Mouse (Mus musculus) cortical plate, adult 2 months (tissue): ENCODE results near the gene Aph1a.

Experiments
- CTCF ChIP-seq: fragments of 200-500 bp; IDR thresholded peaks from 2 replicates; pipeline ENCODE4 v1.5.1; 2011; ENCODE audit warnings: mild to moderate bottlenecking, control low read depth, low read length; ENCODE audit not compliant: insufficient read depth; ENCODE audit errors: extremely low read depth
- POLR2A ChIP-seq: fragments of 200-500 bp; IDR thresholded peaks from 2 replicates; pipeline ENCODE4 v1.6.1; 2011; ENCODE audit warnings: mild to moderate bottlenecking, low read length, control low read depth; ENCODE audit not compliant: insufficient read depth; ENCODE audit errors: extremely low read depth

DNA sequence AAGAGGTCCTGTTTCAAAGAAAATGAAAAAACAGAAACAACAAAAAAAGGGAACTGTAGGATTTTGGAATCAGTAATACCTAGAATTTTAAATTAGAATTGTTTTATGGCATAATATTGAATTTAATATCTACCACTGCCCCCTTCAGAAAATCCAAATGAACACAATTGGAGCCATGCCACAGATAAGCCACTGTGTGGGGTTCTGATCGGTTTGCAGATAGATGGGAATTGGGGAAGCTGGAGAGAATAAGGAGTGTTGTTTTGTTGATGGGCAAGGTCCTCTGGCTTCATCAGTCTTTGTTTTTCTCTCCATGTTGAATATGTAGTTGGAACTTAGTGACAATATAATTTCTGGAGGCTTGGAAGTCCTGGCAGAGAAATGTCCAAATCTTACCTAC lies 40.7 kb downstream of the Aph1a start:
- no peak for TF ChIP-seq POLR2A
- TF ChIP-seq CTCF, result no peak
